Mouse (Mus musculus) E14TG2a.4 (cell line): ENCODE results near the gene Lrba.

ENCODE experiments used
- H3K27me3 ChIP-seq: 2 replicates; pipeline ENCODE4 v1.6.1; 2014; ENCODE audit warnings: low read length, control low read depth; ENCODE audit not compliant: insufficient read depth
- H3K36me3 ChIP-seq: 2 replicates; pipeline ENCODE4 v1.6.1; 2014; ENCODE audit warnings: low read length, control low read depth; ENCODE audit not compliant: insufficient read depth
- H3K4me1 ChIP-seq: replicated peaks from 2 replicates; pipeline ENCODE4 v1.6.1; 2014; ENCODE audit warnings: low read depth, low read length, control low read depth
- H3K4me3 ChIP-seq: replicated peaks from 2 replicates; pipeline ENCODE4 v1.5.1; 2014; ENCODE audit warnings: mild to moderate bottlenecking, low read length
- H3K9me3 ChIP-seq: 2 replicates; pipeline ENCODE4 v1.6.1; 2014; ENCODE audit warnings: low read length, control low read depth
- CTCF ChIP-seq: conservative IDR thresholded peaks from 2 replicates; pipeline ENCODE4 v1.5.1; 2014; ENCODE audit warnings: low read length
- NANOG ChIP-seq: IDR thresholded peaks from 2 replicates; pipeline ENCODE4 v1.6.1; 2014; ENCODE audit warnings: borderline replicate concordance, low read length, mixed read lengths
- POU5F1 ChIP-seq: IDR thresholded peaks from 2 replicates; pipeline ENCODE4 v1.6.1; 2014; ENCODE audit warnings: low read length, borderline replicate concordance

The Lrba gene

GRCm38 (mm10) chr3:86224564-86225421 is at the start of gene Lrba:
Gene Lrba (plus strand): TSS chr3:86224680.
- no peaks in the 10 kb centered on the region for H3K36me3 ChIP-seq
- H3K4me3 ChIP-seq = peak within 1 kb of the TSS; percentile 96
- H3K9me3 ChIP-seq = no peaks in the 10 kb centered on the region
- peaks cover 7% of the 10 kb centered on the region for H3K4me1 ChIP-seq
- TF ChIP-seq NANOG (no peak), CTCF (no peak), POU5F1 (no peak)
- peaks cover 2% of the 10 kb centered on the region for H3K27me3 ChIP-seq

GRCm38 (mm10) chr3:86179714-86180113 is 44.8 kb upstream of the Lrba start:
- no peaks in the 10 kb centered on the region for H3K36me3 ChIP-seq
- H3K4me3 ChIP-seq = no peak overlapping the region
- H3K4me1 ChIP-seq = peaks cover 9% of the 10 kb centered on the region
- H3K27me3 ChIP-seq = no peaks in the 10 kb centered on the region
- H3K9me3 ChIP-seq = no peaks in the 10 kb centered on the region
- TF ChIP-seq POU5F1 (no peak), CTCF (no peak), NANOG (no peak)

GRCm38 (mm10) chr3:86181107-86181506 is 43.4 kb upstream of the Lrba start:
- H3K4me1 ChIP-seq = peaks cover 9% of the 10 kb centered on the region
- H3K36me3 ChIP-seq = no peaks in the 10 kb centered on the region
- H3K27me3 ChIP-seq = no peaks in the 10 kb centered on the region
- no peaks in the 10 kb centered on the region for H3K9me3 ChIP-seq
- no peak overlapping the region for H3K4me3 ChIP-seq
- no peak for TF ChIP-seq NANOG

GRCm38 (mm10) chr3:86184546-86184945 is 39.9 kb upstream of the Lrba start:
- Histone ChIP-seq H3K4me3 (peak overlapping the region; percentile 18; the same call in 1 of the 2 replicates), H3K27me3 (no peaks in the 10 kb centered on the region), H3K36me3 (no peaks in the 10 kb centered on the region), H3K9me3 (no peaks in the 10 kb centered on the region), H3K4me1 (peaks cover 28% of the 10 kb centered on the region)
- TF ChIP-seq POU5F1 = no peak
- no peak for TF ChIP-seq CTCF
- TF ChIP-seq NANOG = no peak

GRCm38 (mm10) chr3:86187736-86188389 is 36.6 kb upstream of the Lrba start:
- Histone ChIP-seq H3K9me3 (no peaks in the 10 kb centered on the region), H3K4me3 (no peak overlapping the region), H3K36me3 (no peaks in the 10 kb centered on the region), H3K4me1 (peaks cover 28% of the 10 kb centered on the region), H3K27me3 (no peaks in the 10 kb centered on the region)
- TF ChIP-seq CTCF (no peak), POU5F1 (no peak), NANOG (no peak)

- H3K36me3 ChIP-seq = no peaks in the 10 kb centered on the region
- no peaks in the 10 kb centered on the region for H3K27me3 ChIP-seq
- TF ChIP-seq POU5F1 (no peak), CTCF (no peak), NANOG (no peak)
- H3K9me3 ChIP-seq = no peaks in the 10 kb centered on the region
- H3K4me3 ChIP-seq = no peak overlapping the region
- H3K4me1 ChIP-seq = no peaks in the 10 kb centered on the region; the same call in 1 of the 2 replicates
Observed at GRCm38 (mm10) chr3:86195981-86196380, 28.5 kb upstream of the Lrba start.

GRCm38 (mm10) chr3:86196471-86196870 is 28.0 kb upstream of the Lrba start:
- no peaks in the 10 kb centered on the region; the same call in 1 of the 2 replicates for H3K4me1 ChIP-seq
- H3K36me3 ChIP-seq = no peaks in the 10 kb centered on the region
- H3K27me3 ChIP-seq = no peaks in the 10 kb centered on the region
- TF ChIP-seq POU5F1 (no peak), NANOG (no peak), CTCF (no peak)
- no peaks in the 10 kb centered on the region for H3K9me3 ChIP-seq
- H3K4me3 ChIP-seq = no peak overlapping the region

GRCm38 (mm10) chr3:86201645-86202175 is 22.8 kb upstream of the Lrba start:
- H3K4me3 ChIP-seq = no peak overlapping the region
- no peaks in the 10 kb centered on the region for H3K36me3 ChIP-seq
- no peaks in the 10 kb centered on the region for H3K4me1 ChIP-seq
- H3K27me3 ChIP-seq = no peaks in the 10 kb centered on the region
- H3K9me3 ChIP-seq = no peaks in the 10 kb centered on the region
- TF ChIP-seq POU5F1 (no peak), CTCF (no peak), NANOG (no peak)
